Mouse (Mus musculus): Measurements from ENCODE around the gene Pim3.

DNA sequence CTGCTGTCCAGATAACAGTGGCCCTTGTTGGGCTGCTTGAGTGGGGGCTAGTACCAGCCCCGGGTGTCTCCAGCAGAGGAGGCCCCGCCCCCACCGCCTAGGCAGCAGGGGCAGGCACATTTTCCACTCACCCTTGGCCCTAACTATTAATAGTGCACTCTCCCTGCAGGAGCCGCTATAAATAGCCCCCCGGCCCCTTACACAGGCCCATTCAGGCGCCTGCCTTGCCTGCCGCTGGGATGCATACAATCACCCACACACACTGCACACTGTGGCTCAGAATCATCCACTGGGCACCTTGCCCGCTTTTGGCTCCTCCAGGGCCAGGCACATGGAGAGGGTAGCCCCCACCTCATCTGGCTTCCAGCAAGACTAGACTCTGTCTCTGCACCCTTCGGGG is 22.7 kb upstream of the Pim3 start:
- TF ChIP-seq POLR2A (IDR thresholded peaks at IDR 0.05; ENCODE audit: extremely low read depth, insufficient read depth, low read length) (no peak), CTCF (IDR thresholded peaks at IDR 0.05; ENCODE audit: low read depth, low read length) (no peak)
